Mouse (Mus musculus): ENCODE data around the gene Cck.

- TF ChIP-seq HCFC1 (IDR thresholded peaks at IDR 0.05; ENCODE audit: borderline replicate concordance, insufficient read depth, low read length): no peak
- no peak for TF ChIP-seq ZC3H11A (IDR thresholded peaks at IDR 0.05; ENCODE audit: borderline replicate concordance, low read depth, low read length)
- TF ChIP-seq CHD2 (IDR thresholded peaks at IDR 0.05; ENCODE audit: low read depth, low read length): no peak
These were observed 11.1 kb upstream of the Cck start for GRCm38 (mm10) chr9:121506478-121507180.

Data from ES-E14 (cell line).